Mouse (Mus musculus): ENCODE results near the gene Gpr183. TPM values are rescaled to one million over a fixed set of nuclear protein-coding genes. Genes with fewer than 3 reads are reported as not detected.

Gpr183 gene
- polyA plus RNA-seq, 1 experiment = 10.3 TPM

DNA sequence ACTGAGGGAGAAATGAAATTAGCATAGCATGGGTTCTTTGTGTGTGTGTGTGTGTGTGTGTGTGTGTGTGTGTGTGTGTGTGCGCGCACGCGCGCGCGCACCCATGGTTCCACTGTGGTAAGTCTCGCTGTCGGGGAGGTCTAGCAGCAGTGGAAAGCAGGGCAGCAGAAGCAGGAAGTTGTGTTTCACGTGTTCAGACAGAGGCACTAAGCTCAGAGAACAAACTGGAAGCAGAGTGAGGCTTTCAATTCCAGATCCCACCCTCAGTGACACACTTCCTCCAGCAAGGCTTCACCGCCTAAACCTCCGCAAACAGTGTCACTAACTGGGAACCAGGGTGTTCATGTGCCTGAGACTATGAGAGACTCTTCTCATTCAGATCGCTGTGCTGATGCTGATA lies 44.5 kb upstream of the Gpr183 start:
- peaks cover 47% of the 10 kb centered on the region for H3K4me1 ChIP-seq (replicated peaks; ENCODE audit: control insufficient read depth, insufficient read depth, low read length)
- WGBS = 5% methylated on average over 13 of the region's 13 CpGs
- DNase-seq = peak; percentile 69
- H3K4me3 ChIP-seq (ENCODE audit: control insufficient read depth, insufficient read depth, low read length) = no peak overlapping the region
- H3K27ac ChIP-seq (ENCODE audit: control insufficient read depth, insufficient read depth, low read length) = peak overlapping the region; percentile 77
- no peaks in the 10 kb centered on the region for H3K36me3 ChIP-seq (ENCODE audit: control insufficient read depth, insufficient read depth, low read length)
- TF ChIP-seq POLR2A (IDR thresholded peaks at IDR 0.05; ENCODE audit: control insufficient read depth, extremely low read depth, insufficient read depth, low read length, poor library complexity) (no peak), CTCF (IDR thresholded peaks at IDR 0.05; ENCODE audit: borderline replicate concordance, control insufficient read depth, extremely low read depth, insufficient read depth, low read length, poor library complexity) (no peak)
- no peaks in the 10 kb centered on the region for H3K27me3 ChIP-seq (ENCODE audit: control insufficient read depth, insufficient read depth, low read length)

DNA sequence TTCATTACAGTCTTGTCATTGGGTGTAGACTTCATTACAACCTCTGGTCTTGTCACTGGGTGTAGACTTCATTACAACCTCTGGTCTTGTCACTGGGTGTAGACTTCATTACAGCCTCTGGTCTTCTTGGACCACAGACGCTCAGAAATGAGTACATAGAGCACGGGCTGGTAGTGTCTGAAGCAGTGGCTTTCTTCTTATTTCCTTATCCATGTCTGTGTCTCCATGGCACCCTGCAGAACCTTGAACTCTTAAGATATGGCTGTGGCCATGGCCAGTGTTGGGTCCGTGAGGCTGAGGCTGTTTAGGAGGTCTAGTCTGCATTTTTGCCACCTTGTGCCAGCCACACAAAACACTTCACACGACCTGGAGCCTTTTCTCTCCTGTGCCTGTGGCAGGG lies 43.3 kb upstream of the Gpr183 start:
- TF ChIP-seq CTCF (IDR thresholded peaks at IDR 0.05; ENCODE audit: borderline replicate concordance, control insufficient read depth, extremely low read depth, insufficient read depth, low read length, poor library complexity) (no peak), POLR2A (IDR thresholded peaks at IDR 0.05; ENCODE audit: control insufficient read depth, extremely low read depth, insufficient read depth, low read length, poor library complexity) (no peak)
- H3K4me3 ChIP-seq (ENCODE audit: control insufficient read depth, insufficient read depth, low read length) = no peak overlapping the region
- no peak overlapping the region for H3K27ac ChIP-seq (ENCODE audit: control insufficient read depth, insufficient read depth, low read length)
- H3K4me1 ChIP-seq (replicated peaks; ENCODE audit: control insufficient read depth, insufficient read depth, low read length) = peaks cover 40% of the 10 kb centered on the region
- 80% methylated on average over 4 of the region's 4 CpGs for WGBS
- H3K36me3 ChIP-seq (ENCODE audit: control insufficient read depth, insufficient read depth, low read length) = no peaks in the 10 kb centered on the region
- DNase-seq = no peak
- no peaks in the 10 kb centered on the region for H3K27me3 ChIP-seq (ENCODE audit: control insufficient read depth, insufficient read depth, low read length)

DNA sequence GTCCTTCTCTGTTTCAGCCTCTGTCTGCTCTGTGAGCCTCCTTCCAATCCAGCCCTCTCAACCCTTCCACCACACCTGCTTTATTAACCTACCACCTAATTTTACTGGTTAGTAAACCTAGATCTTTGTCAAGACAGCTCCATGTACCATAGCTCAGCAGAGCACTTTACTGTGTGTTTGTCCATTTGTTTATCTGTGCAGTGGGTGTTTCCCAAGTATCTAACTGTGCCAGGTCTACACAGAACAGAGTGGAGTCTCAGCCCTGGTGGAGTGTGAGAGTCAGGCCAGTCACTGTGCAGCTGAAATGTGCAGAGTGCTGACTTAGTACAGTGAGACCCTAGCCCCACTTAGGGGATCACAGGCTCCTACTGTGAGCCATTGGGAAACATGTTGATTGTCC lies 38.8 kb upstream of the Gpr183 start:
- TF ChIP-seq POLR2A (IDR thresholded peaks at IDR 0.05; ENCODE audit: control insufficient read depth, extremely low read depth, insufficient read depth, low read length, poor library complexity) (no peak), CTCF (IDR thresholded peaks at IDR 0.05; ENCODE audit: borderline replicate concordance, control insufficient read depth, extremely low read depth, insufficient read depth, low read length, poor library complexity) (no peak)
- DNase-seq = no peak
- Histone ChIP-seq H3K36me3 (ENCODE audit: control insufficient read depth, insufficient read depth, low read length) (no peaks in the 10 kb centered on the region), H3K4me3 (ENCODE audit: control insufficient read depth, insufficient read depth, low read length) (no peak overlapping the region), H3K4me1 (replicated peaks; ENCODE audit: control insufficient read depth, insufficient read depth, low read length) (peaks cover 41% of the 10 kb centered on the region), H3K27ac (ENCODE audit: control insufficient read depth, insufficient read depth, low read length) (no peak overlapping the region), H3K27me3 (ENCODE audit: control insufficient read depth, insufficient read depth, low read length) (no peaks in the 10 kb centered on the region)

DNA sequence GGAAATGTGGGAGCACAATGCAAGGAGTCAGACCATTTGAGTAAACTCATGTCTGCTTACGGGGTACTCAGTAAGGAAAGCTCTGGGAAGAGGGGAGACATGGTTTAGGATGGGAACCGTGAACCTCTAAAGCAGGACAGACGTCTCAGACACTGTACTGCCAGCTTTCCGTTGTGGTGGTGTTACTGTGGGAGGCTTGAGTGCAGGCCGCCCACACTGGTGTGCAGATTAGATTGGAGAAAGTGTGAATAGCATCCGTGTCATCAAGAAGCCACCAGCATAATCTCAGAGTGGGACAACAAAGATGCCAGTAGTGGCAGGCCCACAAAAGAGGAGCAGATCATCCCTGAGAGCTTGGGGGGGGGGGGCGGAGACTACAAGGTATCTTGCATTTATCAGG lies 37.2 kb upstream of the Gpr183 start:
- no peak for TF ChIP-seq CTCF (IDR thresholded peaks at IDR 0.05; ENCODE audit: borderline replicate concordance, control insufficient read depth, extremely low read depth, insufficient read depth, low read length, poor library complexity)
- no peak for TF ChIP-seq POLR2A (IDR thresholded peaks at IDR 0.05; ENCODE audit: control insufficient read depth, extremely low read depth, insufficient read depth, low read length, poor library complexity)
- H3K4me3 ChIP-seq (ENCODE audit: control insufficient read depth, insufficient read depth, low read length) = no peak overlapping the region
- no peak overlapping the region for H3K27ac ChIP-seq (ENCODE audit: control insufficient read depth, insufficient read depth, low read length)
- no peaks in the 10 kb centered on the region for H3K36me3 ChIP-seq (ENCODE audit: control insufficient read depth, insufficient read depth, low read length)
- H3K4me1 ChIP-seq (replicated peaks; ENCODE audit: control insufficient read depth, insufficient read depth, low read length) = peaks cover 43% of the 10 kb centered on the region
- DNase-seq = no peak
- WGBS = 90% methylated on average over 7 of the region's 7 CpGs
- no peaks in the 10 kb centered on the region for H3K27me3 ChIP-seq (ENCODE audit: control insufficient read depth, insufficient read depth, low read length)

DNA sequence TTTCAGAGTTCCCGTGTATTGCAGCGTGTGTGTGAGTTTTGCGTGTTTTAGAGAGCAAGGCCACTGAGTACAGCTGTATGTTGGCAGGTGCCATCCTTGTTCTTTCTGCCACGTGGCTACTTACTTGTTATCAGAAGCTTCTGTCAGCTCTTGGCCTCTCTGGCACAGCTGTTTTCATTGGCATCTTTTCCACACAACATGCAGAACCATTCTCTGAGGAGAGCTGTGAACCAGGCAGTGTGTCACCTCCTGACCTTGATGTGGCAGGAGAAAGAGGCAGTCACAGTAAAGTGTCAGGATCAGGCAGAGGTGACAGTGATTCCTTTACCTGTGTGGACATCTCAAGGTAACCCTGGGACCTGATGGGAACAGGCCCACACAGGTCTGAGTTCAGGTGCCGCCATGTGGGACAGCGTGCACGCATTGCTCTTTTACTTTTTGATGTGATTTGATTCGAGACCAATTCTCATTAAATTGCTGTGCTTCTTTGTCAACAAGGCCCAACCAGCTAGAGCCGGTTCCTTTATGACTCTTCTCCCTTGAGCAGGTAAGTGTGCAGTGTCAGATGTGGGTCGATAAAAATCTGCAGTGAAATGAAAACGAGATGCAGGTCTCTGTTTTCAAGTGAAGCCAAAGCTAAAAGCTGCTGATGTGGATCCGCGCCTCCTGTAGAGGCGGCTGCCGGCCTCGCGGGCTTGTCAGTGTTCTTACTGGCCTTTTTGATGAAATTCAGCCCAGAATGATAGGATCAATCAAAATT lies 35.5 kb upstream of the Gpr183 start:
- no peak for TF ChIP-seq CTCF (IDR thresholded peaks at IDR 0.05; ENCODE audit: borderline replicate concordance, control insufficient read depth, extremely low read depth, insufficient read depth, low read length, poor library complexity)
- TF ChIP-seq POLR2A (IDR thresholded peaks at IDR 0.05; ENCODE audit: control insufficient read depth, extremely low read depth, insufficient read depth, low read length, poor library complexity) = no peak
- H3K27me3 ChIP-seq (ENCODE audit: control insufficient read depth, insufficient read depth, low read length) = no peaks in the 10 kb centered on the region
- H3K36me3 ChIP-seq (ENCODE audit: control insufficient read depth, insufficient read depth, low read length) = no peaks in the 10 kb centered on the region
- DNase-seq = no peak
- H3K4me1 ChIP-seq (replicated peaks; ENCODE audit: control insufficient read depth, insufficient read depth, low read length) = peaks cover 43% of the 10 kb centered on the region
- H3K4me3 ChIP-seq (ENCODE audit: control insufficient read depth, insufficient read depth, low read length) = no peak overlapping the region
- H3K27ac ChIP-seq (ENCODE audit: control insufficient read depth, insufficient read depth, low read length) = peak overlapping the region; percentile 74
- 72% methylated on average over 17 of the region's 17 CpGs for WGBS

DNA sequence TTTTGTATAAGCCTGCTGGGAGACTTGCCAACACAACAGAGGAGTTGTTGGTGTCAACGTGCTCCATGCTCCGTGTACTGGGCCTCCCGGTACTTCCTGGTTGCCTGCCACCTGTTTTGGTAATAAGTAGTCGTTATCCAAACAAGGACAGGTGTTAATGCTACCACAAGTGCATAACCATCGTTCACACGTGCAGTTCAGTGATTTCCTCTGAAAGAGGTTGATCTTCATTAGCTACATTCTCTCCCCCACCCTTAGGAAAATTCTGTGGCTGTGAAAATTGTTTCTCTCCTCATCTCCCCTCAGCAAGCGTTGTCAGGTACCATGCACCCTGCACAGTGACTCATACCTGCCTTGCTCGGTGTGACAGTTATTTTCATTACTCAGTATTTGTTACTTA lies 34.5 kb upstream of the Gpr183 start:
- Histone ChIP-seq H3K4me1 (replicated peaks; ENCODE audit: control insufficient read depth, insufficient read depth, low read length) (peaks cover 50% of the 10 kb centered on the region), H3K36me3 (ENCODE audit: control insufficient read depth, insufficient read depth, low read length) (0 out of 2 replicates have a peak, but pooled peaks cover 2% of the 10 kb centered on the region), H3K27ac (ENCODE audit: control insufficient read depth, insufficient read depth, low read length) (peak overlapping the region; percentile 20), H3K4me3 (ENCODE audit: control insufficient read depth, insufficient read depth, low read length) (no peak overlapping the region), H3K27me3 (ENCODE audit: control insufficient read depth, insufficient read depth, low read length) (no peaks in the 10 kb centered on the region)
- WGBS = 20% methylated on average over 8 of the region's 8 CpGs
- no peak for TF ChIP-seq CTCF (IDR thresholded peaks at IDR 0.05; ENCODE audit: borderline replicate concordance, control insufficient read depth, extremely low read depth, insufficient read depth, low read length, poor library complexity)
- no peak for TF ChIP-seq POLR2A (IDR thresholded peaks at IDR 0.05; ENCODE audit: control insufficient read depth, extremely low read depth, insufficient read depth, low read length, poor library complexity)
- DNase-seq = no peak

Measured in thymus, adult 2 months (tissue).